Mouse (Mus musculus) cortical plate, adult 2 months (tissue): ENCODE results near the gene Zfp316.

Source experiments
- CTCF ChIP-seq: fragments of 200-500 bp; IDR thresholded peaks from 2 replicates; pipeline ENCODE4 v1.5.1; 2011; ENCODE audit warnings: mild to moderate bottlenecking, control low read depth, low read length; ENCODE audit not compliant: insufficient read depth; ENCODE audit errors: extremely low read depth
- POLR2A ChIP-seq: fragments of 200-500 bp; IDR thresholded peaks from 2 replicates; pipeline ENCODE4 v1.6.1; 2011; ENCODE audit warnings: mild to moderate bottlenecking, low read length, control low read depth; ENCODE audit not compliant: insufficient read depth; ENCODE audit errors: extremely low read depth

DNA sequence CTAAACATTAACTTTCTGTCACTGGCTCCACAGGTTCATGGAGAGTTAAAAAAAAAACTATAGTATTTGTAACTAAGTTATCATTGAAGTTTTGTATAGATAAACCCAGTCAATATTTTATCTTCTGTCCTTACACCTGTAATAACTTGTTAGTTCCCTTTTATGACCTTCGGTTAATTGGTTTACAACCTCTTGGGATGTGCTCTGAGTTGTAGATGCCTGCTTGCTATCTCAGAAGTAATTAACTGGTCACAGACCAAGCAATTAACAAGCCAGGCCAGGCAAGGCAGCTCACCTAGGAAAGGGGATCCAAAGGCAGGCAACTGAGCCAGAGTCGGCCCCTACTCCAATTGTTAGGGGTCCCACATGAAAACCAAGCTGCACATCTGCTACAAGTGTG, 56.0 kb downstream of the Zfp316 start:
- no peak for TF ChIP-seq POLR2A
- TF ChIP-seq CTCF: no peak
